ENCODE assay signal across 8 mouse cellular contexts in the genomic region with DNA sequence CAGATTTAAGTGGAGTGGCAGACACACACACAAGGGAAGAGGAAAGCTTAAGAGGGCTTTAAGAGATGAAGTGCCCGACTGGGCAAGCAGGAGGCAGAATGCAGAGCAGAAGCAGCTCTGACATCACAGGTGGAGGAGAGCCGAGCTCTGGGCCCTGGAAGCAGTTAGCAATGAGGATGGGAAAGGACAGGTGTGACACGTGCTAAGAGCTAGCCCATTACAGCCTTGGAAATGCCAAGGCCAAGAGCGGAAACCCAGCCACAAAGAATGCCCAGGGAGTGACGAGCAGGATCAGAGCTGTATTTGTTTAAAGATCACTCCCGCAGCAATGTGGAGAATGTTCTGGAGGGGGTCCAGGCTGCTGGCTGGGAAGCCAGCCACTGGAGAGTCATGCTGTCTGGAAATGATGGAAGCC. TPM values are rescaled to one million over a fixed set of nuclear protein-coding genes. Genes with fewer than 3 reads are reported as not detected.
DNase-seq lines count a peak whose midpoint lies in the region; ATAC-seq and TF ChIP-seq lines count a peak whose summit lies in the region.

No protein-coding gene starts in this region.

- TF ChIP-seq CTCF in thymus, adult 2 months (IDR thresholded peaks at IDR 0.05; ENCODE audit: borderline replicate concordance, control insufficient read depth, extremely low read depth, insufficient read depth, low read length, poor library complexity): no peak
- TF ChIP-seq CTCF in intestine, postnatal 0 days (IDR thresholded peaks at IDR 0.05; ENCODE audit: low read depth): peak; percentile 28; the same call in 1 of the 2 replicates

- TF ChIP-seq POLR2A in thymus, adult 2 months (IDR thresholded peaks at IDR 0.05; ENCODE audit: control insufficient read depth, extremely low read depth, insufficient read depth, low read length, poor library complexity): no peak

- DNase-seq in thymus, adult 2 months: no peak
- DNase-seq in thymus, postnatal 25 days: no peak
- peak; percentile 62 to 68 for DNase-seq in cerebellum, postnatal 36 days
- DNase-seq in gastrocnemius, postnatal 4 days (ENCODE audit: low spot score in 2 of 2): peak; percentile 73 to 91
- no peak for DNase-seq in limb, embryonic 10.5 days (ENCODE audit: low spot score)
- DNase-seq in midbrain, embryonic 14.5 days: peak; percentile 67
- peak; percentile 40 for DNase-seq in yolk sac, embryonic 10.5 days (ENCODE audit: low spot score)

- no peak overlapping the region for H3K4me3 ChIP-seq in thymus, adult 2 months (ENCODE audit: control insufficient read depth, insufficient read depth, low read length)
- H3K4me3 ChIP-seq in intestine, postnatal 0 days (ENCODE audit: low read depth, low read length): no peak overlapping the region
- no peak overlapping the region for H3K4me3 ChIP-seq in limb, embryonic 10.5 days
- H3K4me3 ChIP-seq in midbrain, embryonic 14.5 days (replicated peaks; ENCODE audit: low read depth, low read length): peak overlapping the region; percentile 25; the same call in 1 of the 2 replicates

- H3K9me3 ChIP-seq in intestine, postnatal 0 days (ENCODE audit: control insufficient read depth): no peaks in the 10 kb centered on the region
- no peaks in the 10 kb centered on the region for H3K9me3 ChIP-seq in limb, embryonic 10.5 days (replicated peaks)
- H3K9me3 ChIP-seq in midbrain, embryonic 14.5 days (ENCODE audit: control insufficient read depth, low read length): no peaks in the 10 kb centered on the region

- H3K27ac ChIP-seq in thymus, adult 2 months (ENCODE audit: control insufficient read depth, insufficient read depth, low read length): peak overlapping the region; percentile 84
- H3K27ac ChIP-seq in intestine, postnatal 0 days (ENCODE audit: low read depth, low read length): 0 out of 2 replicates have a peak overlapping the region, but pooled peaks have one; percentile 28
- peak overlapping the region; percentile 42 for H3K27ac ChIP-seq in limb, embryonic 10.5 days
- peak overlapping the region; percentile 21; the same call in 1 of the 2 replicates for H3K27ac ChIP-seq in midbrain, embryonic 14.5 days (replicated peaks; ENCODE audit: low read depth, low read length)

- peak overlapping the region; percentile 51 for H3K4me2 ChIP-seq in intestine, postnatal 0 days (replicated peaks; ENCODE audit: low read depth)
- peak overlapping the region; percentile 59 for H3K4me2 ChIP-seq in midbrain, embryonic 14.5 days (ENCODE audit: low read length)

- no peak overlapping the region for H3K9ac ChIP-seq in intestine, postnatal 0 days (ENCODE audit: low read depth, low read length)
- H3K9ac ChIP-seq in midbrain, embryonic 14.5 days (replicated peaks; ENCODE audit: low read length): peak overlapping the region; percentile 42; the same call in 1 of the 2 replicates

- 26% methylated on average over 6 of the region's 6 CpGs for WGBS in thymus, adult 2 months
- 25% methylated on average over 6 of the region's 6 CpGs for WGBS in intestine, postnatal 0 days
- 51% methylated on average over 6 of the region's 6 CpGs for WGBS in limb, embryonic 10.5 days
- WGBS in midbrain, embryonic 14.5 days: 13% methylated on average over 6 of the region's 6 CpGs

- ATAC-seq in intestine, postnatal 0 days: no peak
- peak; percentile 9; the same call in 1 of the 2 replicates for ATAC-seq in midbrain, embryonic 14.5 days (ENCODE audit: low FRiP score, low TSS enrichment)

- no peaks in the 10 kb centered on the region for H3K27me3 ChIP-seq in thymus, adult 2 months (ENCODE audit: control insufficient read depth, insufficient read depth, low read length)
- peaks cover 32% of the 10 kb centered on the region for H3K27me3 ChIP-seq in intestine, postnatal 0 days (replicated peaks; ENCODE audit: control insufficient read depth, insufficient read depth, low read length)
- H3K27me3 ChIP-seq in limb, embryonic 10.5 days (ENCODE audit: low read depth, poor library complexity, severe bottlenecking): no peaks in the 10 kb centered on the region
- no peaks in the 10 kb centered on the region for H3K27me3 ChIP-seq in midbrain, embryonic 14.5 days (ENCODE audit: control insufficient read depth, insufficient read depth, low read length)

- no peaks in the 10 kb centered on the region for H3K36me3 ChIP-seq in thymus, adult 2 months (ENCODE audit: control insufficient read depth, insufficient read depth, low read length)
- H3K36me3 ChIP-seq in intestine, postnatal 0 days (ENCODE audit: control insufficient read depth, insufficient read depth): no peaks in the 10 kb centered on the region
- H3K36me3 ChIP-seq in limb, embryonic 10.5 days: peaks cover 35% of the 10 kb centered on the region
- no peaks in the 10 kb centered on the region for H3K36me3 ChIP-seq in midbrain, embryonic 14.5 days (ENCODE audit: control insufficient read depth, insufficient read depth, low read length)

- peaks cover 65% of the 10 kb centered on the region for H3K4me1 ChIP-seq in thymus, adult 2 months (replicated peaks; ENCODE audit: control insufficient read depth, insufficient read depth, low read length)
- peaks cover 6% of the 10 kb centered on the region; the same call in 1 of the 2 replicates for H3K4me1 ChIP-seq in intestine, postnatal 0 days (replicated peaks; ENCODE audit: control insufficient read depth, insufficient read depth, low read length)
- peaks cover 61% of the 10 kb centered on the region for H3K4me1 ChIP-seq in limb, embryonic 10.5 days
- peaks cover 31% of the 10 kb centered on the region for H3K4me1 ChIP-seq in midbrain, embryonic 14.5 days (ENCODE audit: control insufficient read depth, insufficient read depth, low read length)

RNA-seq across cellular contexts. Expression of gene Uck2, which starts 15.3 kb away (rescaled TPM):
- polyA plus RNA-seq in thymus, adult 2 months (2012; rRNA removed): 107 and 117 TPM in 2 replicates
- 10 to 100 TPM; 26.9 to 29.9 TPM for total RNA-seq in gastrocnemius, postnatal 4 days (2021)
- polyA plus RNA-seq in intestine, postnatal 0 days (2015; fragmentation: Nextera tagmentation; extraction: Ambion mirVana): 10.1 and 10.8 TPM in 2 replicates
- 138 and 172 TPM in 2 replicates for polyA plus RNA-seq in limb, embryonic 10.5 days (2016; fragmentation: Nextera tagmentation; extraction: Ambion mirVana)
- 51.1 and 54.1 TPM in 2 replicates for polyA plus RNA-seq in midbrain, embryonic 14.5 days (2014; fragmentation: Nextera tagmentation; extraction: Ambion mirVana)

RNA-seq across cellular contexts. Expression of gene Tmco1, which starts 38.3 kb away (rescaled TPM):
- polyA plus RNA-seq in thymus, adult 2 months (2012; rRNA removed): 31.7 and 44.9 TPM in 2 replicates
- 10 to 100 TPM; 45.2 to 50.6 TPM for total RNA-seq in gastrocnemius, postnatal 4 days (2021)
- polyA plus RNA-seq in intestine, postnatal 0 days (2015; fragmentation: Nextera tagmentation; extraction: Ambion mirVana): 82.6 and 95.3 TPM in 2 replicates
- polyA plus RNA-seq in limb, embryonic 10.5 days (2016; fragmentation: Nextera tagmentation; extraction: Ambion mirVana): 60.9 and 64.4 TPM in 2 replicates
- polyA plus RNA-seq in midbrain, embryonic 14.5 days (2014; fragmentation: Nextera tagmentation; extraction: Ambion mirVana): 65.4 and 69.0 TPM in 2 replicates

Comparison
In these comparisons a context has a peak if more than half of its experiments do, and no peak if none do; other contexts are left out.
1. DNase-seq: peak in cerebellum, postnatal 36 days (2 of 2), gastrocnemius, postnatal 4 days (2 of 2), midbrain, embryonic 14.5 days (single experiment) and yolk sac, embryonic 10.5 days (single experiment); none in thymus, adult 2 months (single experiment), thymus, postnatal 25 days (single experiment) and limb, embryonic 10.5 days (single experiment).
2. H3K27ac ChIP-seq: peak in every context shown above with its lines; median percentile 84 in thymus, adult 2 months; 42 in limb, embryonic 10.5 days; 28 in intestine, postnatal 0 days; 21 in midbrain, embryonic 14.5 days.